Mouse (Mus musculus) embryonic facial prominence, embryonic 13.5 days (tissue): ENCODE data around the gene Rpl15. TPM values are rescaled to one million over a fixed set of nuclear protein-coding genes. Genes with fewer than 3 reads are reported as not detected.
A peak's percentile ranks its signal among the peaks of the same experiment; 100 is the strongest.

ENCODE experiments used
- ATAC-seq: fragments of 200-750 bp; cut with Nextera tagmentation; 2 replicates; pipeline ENCODE4 v1.8.0; 2017; ENCODE audit warnings: low read depth; ENCODE audit not compliant: insufficient number of reproducible peaks, insufficient read depth, low FRiP score, low TSS enrichment
- H3K27ac ChIP-seq: fragments of 300-500 bp; sonication (generic); 2 replicates; pipeline ENCODE4 v1.5.1; 2015; ENCODE audit warnings: moderate library complexity, mild to moderate bottlenecking, inconsistent platforms
- H3K27me3 ChIP-seq: fragments of 300-500 bp; sonication (generic); 2 replicates; pipeline ENCODE4 v1.6.1; 2015; ENCODE audit warnings: mild to moderate bottlenecking, inconsistent platforms
- H3K36me3 ChIP-seq: fragments of 300-500 bp; sonication (generic); 2 replicates; pipeline ENCODE4 v1.6.1; 2015; ENCODE audit warnings: mild to moderate bottlenecking, inconsistent platforms
- H3K4me1 ChIP-seq: fragments of 300-500 bp; sonication (generic); 2 replicates; pipeline ENCODE4 v1.6.1; 2015; ENCODE audit warnings: inconsistent platforms
- H3K4me2 ChIP-seq: fragments of 300-500 bp; sonication (generic); 2 replicates; pipeline ENCODE4 v1.6.1; 2015; ENCODE audit warnings: moderate library complexity, mild to moderate bottlenecking, inconsistent platforms
- H3K4me3 ChIP-seq: fragments of 300-500 bp; sonication (generic); 2 replicates; pipeline ENCODE4 v1.5.1; 2015; ENCODE audit warnings: mild to moderate bottlenecking, inconsistent platforms
- H3K9ac ChIP-seq: fragments of 300-500 bp; sonication (generic); 2 replicates; pipeline ENCODE4 v1.6.1; 2015; ENCODE audit warnings: mild to moderate bottlenecking, inconsistent platforms
- H3K9me3 ChIP-seq: fragments of 300-500 bp; sonication (generic); 2 replicates; pipeline ENCODE4 v1.6.1; 2016; ENCODE audit warnings: inconsistent platforms
- WGBS: fragments of 180-500 bp; shearing (Covaris S2); methylation state at CpG from one replicate; pipeline ENCODE4 v1.1.7; 2015; ENCODE audit warnings: mixed read lengths; 5-methylcytosine and 5-hydroxymethylcytosine counted together
- polyA plus RNA-seq: library from polyadenylated mRNA; unstranded; fragments of >200 nt; fragmentation: Nextera tagmentation; extraction: Ambion mirVana; gene quantifications from 2 replicates; pipeline ENCODE4 v1.2.1, GENCODE M21; 2015

Gene Rpl15
- 387 and 439 TPM in 2 replicates for polyA plus RNA-seq

DNA sequence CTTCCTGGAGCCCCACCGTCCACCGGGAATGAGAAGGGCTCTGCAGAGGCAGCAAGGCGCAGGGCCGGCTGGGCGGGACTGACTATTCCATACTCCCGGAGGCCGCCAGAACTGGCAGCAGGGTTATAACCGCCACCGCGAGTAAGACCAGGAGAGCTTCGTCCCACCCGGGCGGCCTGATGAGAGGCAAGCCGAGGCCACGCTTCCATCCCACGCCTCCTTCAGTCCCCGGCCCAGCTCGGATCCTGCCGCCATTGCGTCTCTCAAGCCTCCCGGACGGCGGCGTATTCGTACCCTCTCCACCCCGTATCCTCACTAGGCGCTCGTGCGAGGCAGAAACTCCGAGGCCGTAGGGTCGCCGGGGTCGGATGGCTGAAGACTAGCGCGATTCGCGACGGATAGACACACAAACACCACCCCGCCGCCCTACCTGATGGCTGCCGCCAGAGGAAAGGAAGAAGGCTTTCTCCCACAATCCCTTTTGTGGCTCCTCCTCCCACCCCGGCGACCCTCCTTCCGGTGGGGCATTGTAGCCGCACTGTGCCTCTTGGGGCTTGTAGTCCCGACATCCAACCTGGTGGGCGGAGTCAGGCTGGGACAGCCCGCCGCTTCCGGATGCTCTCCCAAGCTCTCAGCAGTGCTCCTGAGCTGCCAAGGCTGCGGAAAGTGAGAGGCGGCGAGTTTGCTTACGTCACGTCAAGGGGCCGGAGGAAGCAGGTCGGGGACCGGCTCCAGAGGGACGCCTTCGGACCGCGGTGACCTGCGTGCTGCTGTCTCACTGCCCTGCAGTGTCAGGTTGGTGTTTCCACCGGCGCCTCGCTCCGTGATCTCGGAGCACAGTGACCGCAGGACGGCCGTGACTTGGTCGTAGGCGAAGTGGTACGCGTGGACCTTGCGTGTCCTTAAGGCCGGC is at the start of gene Rpl15, which contains the start of gene Nkiras1:
Rpl15 (minus strand) TSS at position 863 of the 913 bp plus-strand sequence.
Nkiras1 (plus strand) TSS at position 608 of the 913 bp plus-strand sequence.
- peaks cover 12% of the 10 kb centered on the region for H3K4me1 ChIP-seq
- H3K4me2 ChIP-seq: peak within 1 kb of the TSS; percentile 71
- H3K4me3 ChIP-seq: peak within 1 kb of the TSS; percentile 85
- peaks cover 22% of the 10 kb centered on the region for H3K36me3 ChIP-seq
- no peaks in the 10 kb centered on the region for H3K27me3 ChIP-seq
- H3K9ac ChIP-seq: peak within 1 kb of the TSS; percentile 99
- under 1% methylated on average over 78 of the region's 78 CpGs for WGBS
- peak; percentile 100 for ATAC-seq
- H3K9me3 ChIP-seq: no peaks in the 10 kb centered on the region
- peak within 1 kb of the TSS; percentile 83 for H3K27ac ChIP-seq

DNA sequence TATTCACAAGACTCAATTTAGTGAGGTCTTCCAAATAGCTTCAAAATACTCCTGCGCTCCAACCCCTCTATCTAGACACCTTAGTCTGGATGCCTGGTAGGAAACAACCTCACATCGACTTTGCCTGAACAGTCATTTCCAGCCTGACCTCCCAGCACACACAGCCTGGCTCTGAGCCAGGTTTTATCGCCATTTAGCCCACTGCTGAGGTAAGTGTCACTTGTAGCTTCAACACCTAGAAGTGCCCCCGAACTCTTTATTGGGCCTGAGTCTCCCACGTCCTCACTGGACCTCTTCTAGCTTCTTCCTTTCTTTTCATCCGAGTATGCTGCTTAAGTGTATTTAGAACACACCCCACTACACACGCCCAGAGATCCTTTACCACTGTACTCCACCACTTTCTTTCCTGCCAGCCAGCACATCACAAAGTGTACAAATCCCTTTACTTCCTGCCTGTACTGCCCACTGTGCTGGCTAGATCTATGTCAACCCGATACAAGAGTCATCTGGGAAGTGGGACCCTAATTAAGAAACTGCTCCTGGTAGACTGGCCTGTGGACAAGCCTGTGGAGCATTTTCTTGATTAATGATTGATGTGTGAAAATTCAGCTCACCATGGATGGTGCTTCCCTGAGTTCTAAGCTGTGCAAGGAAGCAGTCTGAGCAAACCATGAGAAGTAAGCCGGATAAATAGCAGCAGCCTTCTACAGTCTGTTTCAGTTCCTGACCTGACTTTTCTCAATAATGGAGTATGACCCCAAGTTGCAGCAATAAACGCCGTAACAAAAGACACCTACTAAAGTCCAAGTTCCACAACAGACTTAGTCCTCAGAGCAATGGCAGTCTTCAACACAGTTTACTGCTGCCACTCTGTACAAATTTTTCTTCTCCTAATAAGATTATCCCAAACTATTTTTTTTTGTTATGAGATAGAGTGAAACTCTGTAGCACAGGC is 46.5 kb upstream of the Rpl15 start:
- ATAC-seq: no peak
- Histone ChIP-seq H3K9me3 (no peaks in the 10 kb centered on the region), H3K27ac (no peak overlapping the region), H3K4me3 (no peak overlapping the region), H3K4me2 (no peak overlapping the region), H3K9ac (no peak overlapping the region), H3K27me3 (no peaks in the 10 kb centered on the region), H3K4me1 (no peaks in the 10 kb centered on the region; the same call in 1 of the 2 replicates), H3K36me3 (peaks cover 16% of the 10 kb centered on the region)
- 84% methylated on average over 11 of the region's 11 CpGs for WGBS

DNA sequence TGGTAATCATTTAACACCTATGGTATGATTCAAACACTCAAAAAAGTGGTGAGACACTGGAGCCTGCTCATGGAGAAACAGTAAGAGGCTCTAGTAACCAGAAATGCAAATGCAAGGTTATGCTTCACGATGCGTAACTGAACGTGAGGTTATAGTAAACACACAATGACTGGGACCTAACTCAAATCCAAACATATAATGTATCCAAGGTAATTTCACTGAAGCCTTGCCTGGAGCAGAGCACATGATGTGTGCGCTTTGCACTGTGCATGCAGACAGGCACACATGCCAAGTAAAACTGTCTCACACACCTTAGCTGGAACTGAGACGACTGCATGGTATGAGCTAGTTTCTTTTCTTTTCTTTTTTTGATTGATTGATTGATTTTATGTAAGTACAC is 33.0 kb upstream of the Rpl15 start:
- no peak overlapping the region for H3K9ac ChIP-seq
- H3K27ac ChIP-seq: no peak overlapping the region
- H3K4me1 ChIP-seq: peaks cover 4% of the 10 kb centered on the region; the same call in 1 of the 2 replicates
- H3K4me3 ChIP-seq: no peak overlapping the region
- no peaks in the 10 kb centered on the region for H3K9me3 ChIP-seq
- ATAC-seq: 0 out of 2 replicates have a peak, but pooled peaks have one; percentile 26
- WGBS: 84% methylated on average over 5 of the region's 5 CpGs
- peaks cover 11% of the 10 kb centered on the region; the same call in 1 of the 2 replicates for H3K36me3 ChIP-seq
- no peak overlapping the region for H3K4me2 ChIP-seq
- H3K27me3 ChIP-seq: no peaks in the 10 kb centered on the region

- Histone ChIP-seq H3K4me1 (peaks cover 4% of the 10 kb centered on the region; the same call in 1 of the 2 replicates), H3K27me3 (no peaks in the 10 kb centered on the region), H3K9ac (no peak overlapping the region), H3K27ac (no peak overlapping the region), H3K9me3 (no peaks in the 10 kb centered on the region), H3K4me3 (no peak overlapping the region), H3K36me3 (peaks cover 18% of the 10 kb centered on the region; the same call in 1 of the 2 replicates), H3K4me2 (no peak overlapping the region)
- 79% methylated on average over 4 of the region's 4 CpGs for WGBS
- ATAC-seq: no peak
These were observed 32.1 kb upstream of the Rpl15 start for GRCm38 (mm10) chr14:18303262-18303661.

- ATAC-seq: no peak
- Histone ChIP-seq H3K27me3 (no peaks in the 10 kb centered on the region), H3K4me3 (no peak overlapping the region), H3K27ac (no peak overlapping the region), H3K9me3 (no peaks in the 10 kb centered on the region), H3K4me1 (peaks cover 4% of the 10 kb centered on the region; the same call in 1 of the 2 replicates), H3K4me2 (no peak overlapping the region), H3K9ac (no peak overlapping the region), H3K36me3 (peaks cover 18% of the 10 kb centered on the region; the same call in 1 of the 2 replicates)
- 78% methylated on average over 3 of the region's 3 CpGs for WGBS
These were observed 31.6 kb upstream of the Rpl15 start for GRCm38 (mm10) chr14:18302750-18303149.

DNA sequence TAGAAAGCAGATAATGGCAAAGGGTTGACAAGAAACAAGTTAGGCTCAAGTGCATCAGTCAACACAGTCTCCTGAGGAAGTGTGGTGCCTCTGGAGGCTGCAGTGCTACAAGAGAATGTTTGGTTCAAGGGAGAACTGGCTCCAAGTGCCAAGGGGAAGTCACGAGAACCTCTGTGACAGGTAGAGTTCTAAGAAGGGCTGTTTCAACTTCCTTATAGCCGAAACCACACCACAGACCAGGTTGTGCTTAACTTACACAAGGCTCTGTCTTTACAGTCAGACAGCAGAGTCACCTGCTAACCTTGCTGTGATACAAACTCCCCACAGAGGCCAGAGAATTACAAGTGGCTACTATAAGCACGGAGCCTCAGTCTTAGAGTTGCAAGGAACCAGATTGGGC is 30.4 kb upstream of the Rpl15 start:
- Histone ChIP-seq H3K27me3 (no peaks in the 10 kb centered on the region), H3K4me2 (no peak overlapping the region)
- WGBS: 84% methylated on average over 3 of the region's 3 CpGs

DNA sequence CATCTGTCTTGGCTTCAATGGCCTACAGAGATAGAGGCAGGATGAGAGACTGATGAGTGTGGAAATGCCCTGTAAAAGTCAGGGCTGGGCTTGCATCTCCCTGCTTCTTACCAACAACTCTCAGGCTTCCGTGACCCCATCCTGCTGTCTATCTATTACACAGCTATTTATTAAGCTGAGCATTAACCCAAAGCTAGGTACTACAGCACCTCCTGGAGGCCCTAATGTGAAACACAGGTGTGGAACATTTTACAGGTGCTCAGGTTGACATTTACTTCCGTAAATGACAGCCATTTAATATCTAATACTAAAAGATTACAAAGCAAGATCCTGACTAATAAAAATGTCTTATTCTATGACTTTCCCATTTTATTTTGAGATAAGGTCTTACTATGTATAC is 29.5 kb upstream of the Rpl15 start:
- Histone ChIP-seq H3K4me2 (no peak overlapping the region), H3K4me3 (no peak overlapping the region), H3K27me3 (no peaks in the 10 kb centered on the region), H3K9ac (no peak overlapping the region), H3K9me3 (no peaks in the 10 kb centered on the region), H3K27ac (no peak overlapping the region), H3K36me3 (peaks cover 11% of the 10 kb centered on the region; the same call in 1 of the 2 replicates), H3K4me1 (peaks cover 4% of the 10 kb centered on the region; the same call in 1 of the 2 replicates)
- 89% methylated on average over 2 of the region's 2 CpGs for WGBS
- ATAC-seq: no peak

More for the DNA sequence above, 30.4 kb upstream of the Rpl15 start:
- Histone ChIP-seq H3K4me3 (no peak overlapping the region), H3K27ac (no peak overlapping the region), H3K4me1 (peaks cover 4% of the 10 kb centered on the region; the same call in 1 of the 2 replicates), H3K36me3 (peaks cover 18% of the 10 kb centered on the region; the same call in 1 of the 2 replicates), H3K9ac (no peak overlapping the region), H3K9me3 (no peaks in the 10 kb centered on the region)
- no peak for ATAC-seq

- H3K4me3 ChIP-seq: no peak overlapping the region
- no peak overlapping the region for H3K4me2 ChIP-seq
- H3K27ac ChIP-seq: no peak overlapping the region
- no peak overlapping the region for H3K9ac ChIP-seq
- H3K4me1 ChIP-seq: peaks cover 4% of the 10 kb centered on the region; the same call in 1 of the 2 replicates
- WGBS: 89% methylated on average over 2 of the region's 2 CpGs
- H3K9me3 ChIP-seq: no peaks in the 10 kb centered on the region
- ATAC-seq: no peak
- H3K36me3 ChIP-seq: peaks cover 8% of the 10 kb centered on the region; the same call in 1 of the 2 replicates
- no peaks in the 10 kb centered on the region for H3K27me3 ChIP-seq
These were observed 27.7 kb upstream of the Rpl15 start for GRCm38 (mm10) chr14:18298874-18299273.

DNA sequence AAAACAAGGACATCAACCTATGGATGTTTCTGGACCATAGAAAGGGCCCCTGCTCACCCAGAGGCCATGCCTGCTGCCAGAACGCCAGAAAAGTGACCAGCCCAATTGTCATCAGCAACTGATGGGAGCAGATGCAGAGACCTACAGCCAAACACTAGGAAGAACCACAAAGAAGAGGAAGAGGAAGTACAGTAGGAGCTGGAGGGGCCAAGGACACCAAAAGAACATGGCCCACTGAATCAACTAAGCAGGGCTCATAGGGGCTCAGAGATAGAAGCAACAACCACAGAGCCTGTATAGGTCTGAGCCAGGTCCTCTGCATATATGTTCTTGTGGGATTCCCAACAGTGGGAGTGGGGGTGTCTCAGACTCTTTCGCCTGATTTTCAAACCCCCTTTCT is 26.2 kb upstream of the Rpl15 start:
- 84% methylated on average over 2 of the region's 2 CpGs for WGBS
- Histone ChIP-seq H3K27ac (no peak overlapping the region), H3K4me2 (no peak overlapping the region), H3K27me3 (no peaks in the 10 kb centered on the region), H3K9me3 (no peaks in the 10 kb centered on the region), H3K9ac (no peak overlapping the region), H3K36me3 (peaks cover 8% of the 10 kb centered on the region; the same call in 1 of the 2 replicates), H3K4me3 (no peak overlapping the region), H3K4me1 (peaks cover 4% of the 10 kb centered on the region; the same call in 1 of the 2 replicates)
- no peak for ATAC-seq

DNA sequence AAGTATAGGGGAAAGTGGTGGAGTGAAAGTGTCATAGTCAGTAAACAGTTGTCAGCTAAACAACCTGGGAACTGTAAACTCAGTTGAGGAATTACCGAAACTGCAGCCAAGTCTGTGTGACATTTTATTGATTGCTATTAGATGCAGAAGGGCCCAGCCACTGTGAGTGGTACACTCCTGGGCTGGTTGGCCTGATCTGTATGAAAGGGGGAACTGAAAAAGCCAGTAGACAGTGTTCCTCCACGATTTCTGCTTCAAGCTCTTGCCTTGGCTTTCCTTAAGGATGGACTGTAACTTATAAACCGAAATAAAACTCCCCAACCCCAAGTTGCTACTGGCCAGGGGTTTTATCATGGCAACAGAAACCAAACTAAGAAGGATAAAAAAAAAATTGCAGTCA is 21.4 kb upstream of the Rpl15 start:
- 0 out of 2 replicates have a peak, but pooled peaks cover 3% of the 10 kb centered on the region for H3K36me3 ChIP-seq
- no peaks in the 10 kb centered on the region for H3K9me3 ChIP-seq
- no peak overlapping the region for H3K4me3 ChIP-seq
- WGBS: 89% methylated on average over 3 of the region's 3 CpGs
- no peak overlapping the region for H3K9ac ChIP-seq
- H3K27me3 ChIP-seq: no peaks in the 10 kb centered on the region
- no peaks in the 10 kb centered on the region for H3K4me1 ChIP-seq
- no peak overlapping the region for H3K27ac ChIP-seq
- no peak for ATAC-seq
- H3K4me2 ChIP-seq: no peak overlapping the region

DNA sequence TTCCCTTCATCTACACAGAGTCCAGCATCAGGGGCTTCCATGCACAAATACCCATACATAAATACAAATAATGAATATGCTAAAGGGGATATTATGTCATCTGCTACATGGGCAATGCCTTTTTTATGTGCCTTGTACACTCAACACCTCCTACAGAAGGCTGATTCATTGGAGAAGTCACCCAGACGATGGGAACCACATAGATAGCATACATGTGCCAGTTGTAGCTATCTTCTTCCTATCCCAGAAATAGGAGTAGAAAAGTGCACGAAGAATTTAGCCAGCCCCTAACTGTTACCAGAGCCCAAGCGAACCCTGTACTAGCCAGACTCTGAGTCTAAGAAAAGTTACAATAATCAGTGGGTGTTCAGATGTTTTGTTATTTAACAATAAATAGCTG is 20.9 kb upstream of the Rpl15 start:
- H3K9ac ChIP-seq: no peak overlapping the region
- 0 out of 2 replicates have a peak, but pooled peaks cover 3% of the 10 kb centered on the region for H3K36me3 ChIP-seq
- H3K9me3 ChIP-seq: no peaks in the 10 kb centered on the region
- H3K4me3 ChIP-seq: no peak overlapping the region
- H3K27me3 ChIP-seq: no peaks in the 10 kb centered on the region
- no peak for ATAC-seq
- H3K4me2 ChIP-seq: no peak overlapping the region
- no peaks in the 10 kb centered on the region for H3K4me1 ChIP-seq
- 86% methylated on average over 3 of the region's 3 CpGs for WGBS
- no peak overlapping the region for H3K27ac ChIP-seq
